Mouse (Mus musculus): Measurements from ENCODE around the gene Gpr152.

Gpr152 gene

DNA sequence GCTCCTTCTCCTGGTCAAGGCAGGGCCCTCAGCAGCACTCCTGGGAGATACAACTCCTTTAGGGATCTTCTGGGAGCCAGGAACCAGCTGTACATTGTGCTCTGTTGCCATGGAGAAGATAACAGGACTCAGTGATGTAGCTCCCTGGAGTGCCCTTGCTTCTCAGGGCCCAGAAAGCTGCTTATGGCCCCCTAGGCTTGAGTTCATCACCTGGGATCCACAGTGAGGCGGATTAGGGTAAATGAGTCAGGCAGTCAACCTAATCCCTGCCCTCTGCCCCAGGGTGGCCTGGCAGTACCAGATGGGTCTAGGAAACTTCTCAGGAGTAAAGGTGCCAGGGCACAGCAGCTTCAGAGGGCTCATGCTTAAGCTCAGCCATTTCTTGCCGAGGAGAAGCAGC is at the start of gene Gpr152:
TSS of gene Gpr152 (plus strand) at position 342 of the 400 bp plus-strand sequence.
- no peak for DNase-seq

DNA sequence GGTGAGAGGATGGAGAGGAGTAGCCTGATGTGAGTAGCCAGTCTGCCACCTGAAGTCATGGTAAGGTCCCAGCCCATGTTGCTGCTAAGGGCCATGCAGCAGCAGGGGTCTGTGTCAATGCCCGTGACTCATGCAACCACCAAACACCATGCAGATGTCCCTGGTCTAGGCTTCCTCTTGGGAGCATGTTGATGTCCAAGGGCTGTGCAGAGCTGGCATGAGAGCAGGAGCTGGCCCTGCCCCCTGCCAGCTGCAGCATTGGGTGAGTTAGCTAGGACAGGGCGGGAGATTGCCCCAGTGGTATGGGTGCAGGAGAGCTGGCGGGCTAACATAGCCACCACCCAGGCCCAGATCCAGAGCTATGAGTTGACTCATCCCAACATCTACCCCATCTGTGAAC is 49.1 kb upstream of the Gpr152 start:
- DNase-seq: no peak

GRCm38 (mm10) chr19:4091383-4091782 is 48.2 kb upstream of the Gpr152 start:
- DNase-seq: no peak

DNA sequence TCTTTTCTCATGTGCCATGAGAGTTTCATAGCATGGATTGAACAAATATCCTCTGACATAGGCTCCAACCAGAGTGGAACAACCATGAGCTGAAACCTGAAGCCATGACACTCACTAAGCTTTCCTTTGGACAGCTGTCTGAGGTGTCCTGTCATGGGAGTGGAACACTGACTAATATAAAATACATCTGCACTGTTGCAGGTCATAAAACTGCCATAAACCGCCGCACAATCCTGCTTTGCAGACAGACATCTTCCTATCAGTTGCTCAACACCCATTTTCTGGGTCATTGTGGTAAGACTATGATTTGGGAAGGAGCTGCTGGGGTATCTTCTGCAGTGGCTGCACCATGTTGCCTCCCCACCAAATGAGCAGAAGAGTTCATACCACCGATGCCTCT is 46.8 kb upstream of the Gpr152 start:
- DNase-seq: no peak

- DNase-seq: no peak
Measured at GRCm38 (mm10) chr19:4093772-4094171, 45.8 kb upstream of the Gpr152 start.

GRCm38 (mm10) chr19:4094348-4094747 is 45.2 kb upstream of the Gpr152 start:
- no peak for DNase-seq

- no peak for DNase-seq
Measured at GRCm38 (mm10) chr19:4094774-4095303, 44.7 kb upstream of the Gpr152 start.

DNA sequence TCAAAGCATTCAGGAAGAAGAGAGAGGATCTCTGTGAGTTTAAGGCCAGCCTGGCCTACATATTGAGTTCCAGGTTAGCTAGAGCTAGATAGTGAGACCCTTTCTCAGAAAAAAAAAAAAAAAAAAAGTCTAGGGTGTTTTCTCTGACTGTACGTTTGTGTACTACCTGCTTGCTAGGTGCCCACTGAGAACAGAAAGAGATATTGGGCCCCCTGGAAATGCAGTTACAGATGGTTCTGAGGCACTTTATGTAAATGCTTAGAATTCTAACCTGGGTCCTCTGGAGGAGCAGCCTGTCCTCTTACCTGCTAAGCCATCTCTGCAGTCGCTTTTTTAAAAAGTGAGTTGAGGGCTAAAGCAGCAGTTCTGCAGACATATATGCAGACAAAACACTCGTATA is 43.8 kb upstream of the Gpr152 start:
- DNase-seq: no peak

GRCm38 (mm10) chr19:4096642-4097440 is 42.7 kb upstream of the Gpr152 start, which contains the start of gene Cdk2ap2:
Gene Cdk2ap2, plus strand, starts transcription at chr19:4097182.
- DNase-seq: peak; percentile 99

- DNase-seq: no peak
Measured at GRCm38 (mm10) chr19:4097441-4097825, 42.2 kb upstream of the Gpr152 start.

GRCm38 (mm10) chr19:4098426-4098825 is 41.2 kb upstream of the Gpr152 start:
- DNase-seq: no peak

GRCm38 (mm10) chr19:4099056-4099455 is 40.5 kb upstream of the Gpr152 start:
- DNase-seq: peak; percentile 88

DNA sequence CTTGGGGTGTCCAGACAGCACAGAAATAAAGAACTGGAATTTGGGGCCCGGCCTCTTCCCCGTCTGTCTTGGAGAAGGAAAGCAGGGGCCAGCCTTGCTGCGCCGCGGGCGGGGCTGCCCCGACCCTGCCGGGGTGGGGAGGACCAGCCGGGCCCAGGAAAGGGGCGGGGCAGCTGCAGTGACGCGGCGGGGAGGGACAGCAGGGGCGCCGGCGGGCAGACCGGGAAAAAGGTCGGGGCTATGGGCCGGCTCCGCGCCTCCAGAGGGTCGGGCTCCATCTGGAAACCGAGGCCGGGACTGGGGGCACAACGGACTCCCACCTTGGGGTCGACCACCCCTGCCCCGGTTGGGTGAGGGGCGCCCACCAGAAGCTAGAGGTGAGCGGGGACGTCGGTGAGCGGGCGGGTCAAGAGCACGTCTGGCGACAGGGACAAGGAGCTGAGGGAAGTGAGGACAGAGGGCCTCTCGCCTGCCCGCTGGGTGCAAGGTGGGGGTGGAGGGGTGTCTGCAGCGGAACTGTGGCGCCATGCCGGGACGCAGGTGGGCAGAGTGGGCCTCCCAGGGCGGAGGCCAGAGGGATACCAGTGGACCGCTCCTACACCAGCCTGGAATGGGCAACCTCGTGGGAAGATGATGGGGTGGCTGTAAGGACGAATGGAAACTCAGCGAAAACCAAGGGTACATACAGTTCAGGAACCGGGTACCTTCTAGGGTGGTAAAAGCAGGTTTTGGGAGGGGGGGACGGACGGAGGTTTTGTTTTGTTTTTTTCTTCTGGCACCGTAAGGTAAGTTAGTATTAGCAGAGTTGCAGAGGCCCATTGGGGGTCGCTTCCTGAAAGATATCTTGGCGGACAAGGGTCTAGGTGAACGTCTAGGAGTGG is 39.5 kb upstream of the Gpr152 start, which contains the start of gene Pitpnm1:
TSS of gene Pitpnm1 (plus strand) at position 162 of the 881 bp plus-strand sequence.
- peak; percentile 48 for DNase-seq

GRCm38 (mm10) chr19:4100718-4101261 is 38.8 kb upstream of the Gpr152 start:
- peak; percentile 80 for DNase-seq

GRCm38 (mm10) chr19:4101466-4101865 is 38.1 kb upstream of the Gpr152 start:
- no peak for DNase-seq

DNA sequence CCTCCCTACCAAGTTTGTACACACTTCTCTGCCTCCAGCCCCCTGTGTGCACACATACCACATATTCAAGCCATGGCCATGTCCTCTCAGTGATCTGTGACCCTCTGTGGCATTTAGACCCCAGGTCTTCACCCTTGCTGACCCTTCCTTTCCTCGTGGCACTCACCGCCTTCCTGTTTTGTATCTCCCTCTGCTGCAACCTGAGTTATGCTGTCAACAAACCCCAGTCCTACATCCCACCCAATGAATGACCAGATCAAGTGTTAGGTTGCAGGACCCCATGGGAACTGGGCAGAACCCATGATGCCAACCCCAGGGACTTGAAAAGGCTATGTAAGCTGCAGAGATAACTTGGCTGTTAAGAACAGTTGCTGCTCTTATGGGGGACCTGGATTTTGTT is 37.5 kb upstream of the Gpr152 start:
- DNase-seq: no peak

DNA sequence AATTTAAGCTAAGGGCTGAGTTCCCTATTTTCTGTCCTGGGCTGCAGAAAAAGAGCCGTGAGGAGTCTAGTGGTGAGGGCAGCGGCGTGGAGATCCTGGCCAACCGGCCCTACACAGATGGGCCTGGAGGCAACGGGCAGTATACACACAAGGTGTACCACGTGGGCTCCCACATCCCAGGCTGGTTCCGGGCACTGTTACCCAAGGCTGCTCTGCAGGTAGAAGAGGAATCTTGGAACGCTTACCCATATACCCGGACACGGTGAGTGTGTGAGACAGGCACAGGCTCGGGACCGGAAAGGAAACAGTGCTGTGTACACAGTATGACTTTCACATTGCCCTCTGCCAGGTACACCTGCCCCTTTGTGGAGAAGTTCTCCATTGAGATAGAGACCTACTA is 37.0 kb upstream of the Gpr152 start:
- DNase-seq: no peak

- DNase-seq: no peak
Measured at GRCm38 (mm10) chr19:4103294-4103693, 36.3 kb upstream of the Gpr152 start.

DNA sequence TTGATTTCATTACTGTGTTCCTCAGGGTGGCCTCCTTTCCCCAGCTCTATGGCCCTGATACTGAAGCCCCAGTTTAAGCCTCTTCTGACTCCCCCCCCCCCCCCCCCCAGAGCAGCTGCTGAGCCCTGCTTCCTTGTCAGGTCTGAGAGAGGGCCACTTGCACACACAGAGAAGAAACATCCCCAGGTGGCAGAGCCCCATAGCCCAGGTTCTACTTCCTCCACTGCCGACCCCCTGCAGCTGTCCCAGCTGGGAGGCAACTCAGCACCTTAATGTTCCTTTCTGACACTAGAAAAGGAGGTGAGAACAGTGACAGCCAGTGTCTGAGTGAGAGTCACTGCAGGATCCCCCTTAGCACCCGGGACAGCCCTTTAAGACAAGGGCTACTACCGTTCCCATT is 35.8 kb upstream of the Gpr152 start:
- no peak for DNase-seq

GRCm38 (mm10) chr19:4104675-4105194 is 34.9 kb upstream of the Gpr152 start:
- DNase-seq: no peak

- DNase-seq: no peak
Measured at GRCm38 (mm10) chr19:4106654-4107053, 32.9 kb upstream of the Gpr152 start.

GRCm38 (mm10) chr19:4108535-4108934 is 31.1 kb upstream of the Gpr152 start:
- DNase-seq: no peak

All from right cerebral cortex, postnatal 4 days (tissue).